Mouse (Mus musculus): ENCODE measurements at regions not wholly inside any gene's neighbourhood (a gene's known extent, or its start where the extent isn't known, plus 50 kb on each side); places are given as distances from the start of the nearest gene placed in this dataset.

DNA sequence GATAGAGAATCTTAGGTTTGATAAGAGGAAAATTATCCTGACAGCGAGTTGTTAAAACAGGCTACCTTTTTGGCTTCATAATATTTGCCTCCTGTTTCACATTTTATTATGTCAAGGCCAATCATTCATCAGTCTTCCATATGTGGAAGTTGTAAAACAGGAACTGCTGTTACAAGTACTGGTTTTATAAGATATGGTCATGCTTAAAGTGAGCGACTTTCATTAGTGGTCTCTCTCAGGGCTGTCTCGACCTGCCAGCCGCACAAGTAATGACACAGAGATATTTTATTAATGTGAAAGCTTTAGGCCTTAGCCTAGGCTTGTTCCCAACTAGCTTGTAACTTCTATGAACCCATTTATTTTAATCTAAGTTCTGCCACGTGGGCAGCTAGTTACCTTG is 346.3 kb upstream of the Nudt12 start:
- no peaks in the 10 kb centered on the region for H3K27me3 ChIP-seq
- no peak overlapping the region for H3K4me2 ChIP-seq
- no peaks in the 10 kb centered on the region for H3K9me3 ChIP-seq
- ATAC-seq (ENCODE audit: low FRiP score, low read depth), result no peak
- H3K9ac ChIP-seq, result no peak overlapping the region
- H3K27ac ChIP-seq (replicated peaks), result no peak overlapping the region
- 78% methylated on average over 5 of the region's 5 CpGs for WGBS
- H3K4me3 ChIP-seq, result no peak overlapping the region
- H3K4me1 ChIP-seq (replicated peaks), result no peaks in the 10 kb centered on the region
- no peaks in the 10 kb centered on the region for H3K36me3 ChIP-seq

DNA sequence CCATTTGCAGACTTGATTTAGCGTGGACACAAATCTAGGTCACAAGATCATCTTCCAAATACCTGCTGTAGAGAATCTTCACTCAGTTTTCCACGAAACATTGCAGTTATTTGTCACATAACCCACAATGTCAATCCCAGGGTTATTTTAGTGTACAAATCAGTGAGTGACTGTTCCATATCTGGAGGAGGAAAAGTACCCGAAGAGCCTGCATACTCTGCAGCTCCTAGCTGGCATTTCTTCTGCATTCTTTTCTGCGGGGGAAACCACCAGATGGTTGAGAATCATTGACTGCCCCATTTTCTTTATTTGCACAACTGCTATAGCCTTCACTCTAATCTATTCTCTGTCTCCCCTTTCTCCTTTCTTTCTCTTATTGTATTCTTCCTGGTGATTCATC is 332.4 kb upstream of the Nudt12 start:
- Histone ChIP-seq H3K27me3 (no peaks in the 10 kb centered on the region), H3K27ac (replicated peaks) (no peak overlapping the region), H3K9me3 (no peaks in the 10 kb centered on the region), H3K36me3 (no peaks in the 10 kb centered on the region), H3K4me2 (no peak overlapping the region), H3K9ac (no peak overlapping the region), H3K4me3 (no peak overlapping the region), H3K4me1 (replicated peaks) (no peaks in the 10 kb centered on the region)
- no peak for ATAC-seq (ENCODE audit: low FRiP score, low read depth)
- 82% methylated on average over 4 of the region's 4 CpGs for WGBS

DNA sequence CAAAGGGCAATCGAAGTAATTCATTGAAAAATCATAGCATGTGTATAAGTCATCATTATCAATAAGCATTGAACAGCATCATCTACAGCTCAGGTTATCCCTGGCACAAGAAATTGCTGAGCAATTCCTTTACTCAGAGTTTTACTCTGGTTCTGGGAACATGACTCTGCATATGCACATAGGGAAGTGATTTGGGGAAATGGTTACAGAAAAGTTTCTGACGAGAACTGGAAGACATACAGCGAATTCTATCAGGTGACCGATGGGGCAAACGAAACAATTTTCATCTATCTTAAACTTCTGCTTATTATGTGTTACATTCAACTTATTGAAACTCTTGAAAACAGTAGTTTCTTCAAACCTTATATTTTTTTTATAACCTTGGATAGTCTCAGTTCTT is 284.8 kb upstream of the Nudt12 start:
- ATAC-seq (ENCODE audit: low FRiP score, low read depth), result no peak
- H3K27ac ChIP-seq (replicated peaks), result no peak overlapping the region

DNA sequence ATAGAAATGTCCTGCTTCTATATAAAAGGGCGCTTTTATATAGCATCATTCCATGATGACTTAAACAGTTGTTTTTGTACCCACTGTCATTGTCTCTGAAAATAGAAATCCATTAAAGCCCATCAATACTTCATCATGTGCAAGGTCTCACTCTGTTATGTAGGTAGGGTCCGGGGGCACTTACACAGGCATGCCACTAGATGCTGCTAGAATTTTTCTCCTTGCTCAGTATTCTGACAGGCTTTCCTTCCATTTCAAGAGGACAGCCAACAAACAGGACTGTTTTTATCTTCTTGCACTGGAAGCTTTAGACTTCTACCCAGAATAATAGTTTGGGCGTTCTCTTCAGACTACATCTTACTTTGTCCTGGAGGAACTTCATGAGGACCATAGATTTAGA is 268.2 kb upstream of the Nudt12 start:
- 0 out of 2 replicates have a peak, but pooled peaks have one; percentile 54 for ATAC-seq (ENCODE audit: low FRiP score, low read depth)
- 72% methylated on average over 3 of the region's 3 CpGs for WGBS
- Histone ChIP-seq H3K4me2 (no peak overlapping the region), H3K27me3 (no peaks in the 10 kb centered on the region), H3K4me1 (replicated peaks) (no peaks in the 10 kb centered on the region), H3K4me3 (no peak overlapping the region), H3K9ac (no peak overlapping the region), H3K9me3 (no peaks in the 10 kb centered on the region), H3K36me3 (no peaks in the 10 kb centered on the region), H3K27ac (replicated peaks) (no peak overlapping the region)

More for the DNA sequence above, 284.8 kb upstream of the Nudt12 start:
- H3K36me3 ChIP-seq, result no peaks in the 10 kb centered on the region
- no peaks in the 10 kb centered on the region for H3K27me3 ChIP-seq
- H3K9me3 ChIP-seq, result no peaks in the 10 kb centered on the region
- no peak overlapping the region for H3K4me2 ChIP-seq
- H3K9ac ChIP-seq, result no peak overlapping the region
- no peak overlapping the region for H3K4me3 ChIP-seq
- H3K4me1 ChIP-seq (replicated peaks), result no peaks in the 10 kb centered on the region
- WGBS, result 91% methylated on average over 5 of the region's 5 CpGs

DNA sequence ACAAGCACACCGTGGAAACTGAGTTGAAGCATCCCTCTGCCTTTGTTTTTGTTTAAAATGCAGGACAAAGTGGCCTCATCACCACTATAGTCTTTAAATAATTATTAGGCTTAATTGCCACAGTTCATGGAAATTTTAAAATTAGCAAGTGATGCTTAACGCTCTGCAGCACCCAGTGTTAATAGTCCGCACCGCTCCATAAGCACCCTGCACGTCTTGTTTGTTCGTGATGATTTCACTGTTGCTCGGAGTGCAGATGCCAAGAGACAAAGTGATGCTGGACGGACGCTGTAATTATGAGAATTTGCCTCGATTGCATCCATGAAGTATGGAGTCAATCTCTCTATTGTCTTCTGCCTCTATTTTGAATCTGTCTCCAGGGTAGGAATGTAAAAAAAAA is 266.6 kb upstream of the Nudt12 start:
- 49% methylated on average over 10 of the region's 10 CpGs for WGBS
- no peaks in the 10 kb centered on the region for H3K27me3 ChIP-seq
- no peaks in the 10 kb centered on the region for H3K9me3 ChIP-seq
- no peaks in the 10 kb centered on the region for H3K36me3 ChIP-seq
- H3K4me1 ChIP-seq (replicated peaks), result no peaks in the 10 kb centered on the region
- no peak overlapping the region for H3K4me2 ChIP-seq
- no peak overlapping the region for H3K4me3 ChIP-seq
- no peak for ATAC-seq (ENCODE audit: low FRiP score, low read depth)
- H3K27ac ChIP-seq (replicated peaks), result no peak overlapping the region
- H3K9ac ChIP-seq, result no peak overlapping the region

DNA sequence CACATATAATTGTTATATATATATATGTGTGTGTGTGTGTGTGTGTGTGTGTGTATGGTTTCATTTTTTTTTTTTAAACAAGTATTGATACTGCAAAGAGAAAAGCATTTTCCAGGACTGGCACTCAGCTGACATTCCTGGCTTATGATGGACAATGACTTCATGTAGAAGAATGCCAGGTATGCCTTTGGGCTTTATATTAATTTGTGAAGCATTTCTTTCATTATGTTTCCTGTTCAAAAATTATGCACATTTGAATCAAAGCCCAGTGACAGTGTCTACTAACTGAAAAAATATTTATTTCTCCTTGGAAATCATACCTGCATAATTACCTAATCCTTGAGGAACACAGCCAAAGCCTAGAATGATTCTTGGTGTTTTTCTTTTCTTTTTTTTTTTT is 256.4 kb upstream of the Nudt12 start:
- no peak overlapping the region for H3K4me3 ChIP-seq
- no peaks in the 10 kb centered on the region for H3K9me3 ChIP-seq
- H3K27ac ChIP-seq (replicated peaks), result no peak overlapping the region
- no peak overlapping the region for H3K4me2 ChIP-seq
- H3K4me1 ChIP-seq (replicated peaks), result no peaks in the 10 kb centered on the region
- no peak overlapping the region for H3K9ac ChIP-seq
- no peaks in the 10 kb centered on the region for H3K27me3 ChIP-seq
- ATAC-seq (ENCODE audit: low FRiP score, low read depth), result no peak
- H3K36me3 ChIP-seq, result no peaks in the 10 kb centered on the region

DNA sequence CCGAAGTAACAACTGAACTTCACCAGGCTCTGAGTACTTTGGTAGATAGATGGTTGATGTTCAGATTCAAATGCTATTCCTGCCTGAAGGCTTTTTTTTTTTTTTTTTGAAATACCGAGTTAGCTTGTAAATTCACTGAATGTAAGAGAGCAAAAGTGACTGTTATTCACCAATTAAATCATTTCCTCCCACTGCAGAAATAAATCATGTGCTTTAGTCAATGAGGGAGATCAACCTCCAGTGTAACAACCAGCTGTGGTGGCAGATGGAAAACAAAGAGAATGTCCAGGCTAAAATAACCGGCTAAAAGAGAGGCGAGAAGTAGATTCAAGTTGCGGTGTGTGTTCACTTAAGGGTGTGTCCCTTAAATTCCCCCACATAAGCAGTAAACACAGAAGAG is 235.8 kb upstream of the Nudt12 start:
- no peaks in the 10 kb centered on the region for H3K27me3 ChIP-seq
- no peaks in the 10 kb centered on the region for H3K36me3 ChIP-seq
- H3K27ac ChIP-seq (replicated peaks), result no peak overlapping the region
- H3K4me2 ChIP-seq, result no peak overlapping the region
- WGBS, result 78% methylated on average over 5 of the region's 5 CpGs
- no peak overlapping the region for H3K9ac ChIP-seq
- ATAC-seq (ENCODE audit: low FRiP score, low read depth), result no peak
- H3K4me1 ChIP-seq (replicated peaks), result no peaks in the 10 kb centered on the region
- H3K4me3 ChIP-seq, result no peak overlapping the region
- no peaks in the 10 kb centered on the region for H3K9me3 ChIP-seq

GRCm38 (mm10) chr17:59232251-59232650 is 219.1 kb upstream of the Nudt12 start:
- Histone ChIP-seq H3K4me1 (replicated peaks) (no peaks in the 10 kb centered on the region), H3K27me3 (no peaks in the 10 kb centered on the region), H3K9me3 (no peaks in the 10 kb centered on the region), H3K9ac (no peak overlapping the region), H3K36me3 (no peaks in the 10 kb centered on the region), H3K4me3 (no peak overlapping the region), H3K4me2 (no peak overlapping the region), H3K27ac (replicated peaks) (no peak overlapping the region)
- ATAC-seq (ENCODE audit: low FRiP score, low read depth), result no peak
- 91% methylated on average over 2 of the region's 2 CpGs for WGBS

All from hindbrain, embryonic 15.5 days (tissue).